Mouse (Mus musculus): ENCODE data around the gene Dnajc1.

GRCm38 (mm10) chr2:18262298-18262697 lies 130.3 kb downstream of the Dnajc1 start:
- no peak for TF ChIP-seq POLR2A (IDR thresholded peaks at IDR 0.05; ENCODE audit: extremely low read depth, insufficient read depth, low read length)
- TF ChIP-seq CTCF (IDR thresholded peaks at IDR 0.05; ENCODE audit: low read depth, low read length) = no peak

All from liver, adult 2 months (tissue).